Mouse (Mus musculus): ENCODE data around the gene Pakap. TPM values are rescaled to one million over a fixed set of nuclear protein-coding genes. Genes with fewer than 3 reads are reported as not detected.

The Pakap gene
- polyA plus RNA-seq, 1 experiment from 2014 or later: 24.7 TPM

- Histone ChIP-seq H3K4me3 (replicated peaks) (no peak overlapping the region), H3K27ac (no peak overlapping the region; the same call in 1 of the 2 replicates), H3K9me3 (no peaks in the 10 kb centered on the region), H3K27me3 (replicated peaks) (no peaks in the 10 kb centered on the region), H3K9ac (no peak overlapping the region), H3K4me2 (no peak overlapping the region), H3K4me1 (no peaks in the 10 kb centered on the region), H3K36me3 (no peaks in the 10 kb centered on the region)
- WGBS: 68% methylated on average over 6 of the region's 6 CpGs
- no peak for ATAC-seq (ENCODE audit: insufficient read depth, low FRiP score, low read depth)
These were observed 6.7 kb downstream of the Pakap start for GRCm38 (mm10) chr4:57574646-57575045.

GRCm38 (mm10) chr4:57575686-57576085 is 7.7 kb downstream of the Pakap start:
- no peak overlapping the region for H3K4me2 ChIP-seq
- H3K9ac ChIP-seq: no peak overlapping the region
- no peak overlapping the region for H3K27ac ChIP-seq
- 70% methylated on average over 5 of the region's 5 CpGs for WGBS
- no peaks in the 10 kb centered on the region for H3K9me3 ChIP-seq
- no peaks in the 10 kb centered on the region for H3K36me3 ChIP-seq
- H3K4me1 ChIP-seq: no peaks in the 10 kb centered on the region
- H3K27me3 ChIP-seq (replicated peaks): no peaks in the 10 kb centered on the region
- no peak overlapping the region for H3K4me3 ChIP-seq (replicated peaks)
- ATAC-seq (ENCODE audit: insufficient read depth, low FRiP score, low read depth): no peak

- H3K36me3 ChIP-seq: no peaks in the 10 kb centered on the region
- no peak for ATAC-seq (ENCODE audit: insufficient read depth, low FRiP score, low read depth)
These were observed 8.1 kb downstream of the Pakap start for GRCm38 (mm10) chr4:57576095-57576494.

GRCm38 (mm10) chr4:57579683-57580082 is 11.7 kb downstream of the Pakap start:
- 83% methylated on average over 10 of the region's 10 CpGs for WGBS
- Histone ChIP-seq H3K36me3 (no peaks in the 10 kb centered on the region), H3K4me1 (no peaks in the 10 kb centered on the region), H3K27ac (no peak overlapping the region), H3K9me3 (no peaks in the 10 kb centered on the region), H3K4me2 (no peak overlapping the region), H3K27me3 (replicated peaks) (no peaks in the 10 kb centered on the region), H3K9ac (no peak overlapping the region), H3K4me3 (replicated peaks) (no peak overlapping the region)
- ATAC-seq (ENCODE audit: insufficient read depth, low FRiP score, low read depth): no peak

More at GRCm38 (mm10) chr4:57576095-57576494, 8.1 kb downstream of the Pakap start:
- Histone ChIP-seq H3K9ac (no peak overlapping the region), H3K27ac (no peak overlapping the region), H3K9me3 (no peaks in the 10 kb centered on the region), H3K27me3 (replicated peaks) (no peaks in the 10 kb centered on the region), H3K4me2 (no peak overlapping the region), H3K4me1 (no peaks in the 10 kb centered on the region), H3K4me3 (replicated peaks) (no peak overlapping the region)
- 72% methylated on average over 11 of the region's 11 CpGs for WGBS

- Histone ChIP-seq H3K36me3 (no peaks in the 10 kb centered on the region), H3K9ac (no peak overlapping the region), H3K9me3 (no peaks in the 10 kb centered on the region), H3K27me3 (replicated peaks) (no peaks in the 10 kb centered on the region), H3K4me2 (no peak overlapping the region), H3K27ac (no peak overlapping the region), H3K4me3 (replicated peaks) (no peak overlapping the region), H3K4me1 (0 out of 2 replicates have a peak, but pooled peaks cover 8% of the 10 kb centered on the region)
- WGBS: 88% methylated on average over 6 of the region's 6 CpGs
- no peak for ATAC-seq (ENCODE audit: insufficient read depth, low FRiP score, low read depth)
These were observed 17.4 kb downstream of the Pakap start for GRCm38 (mm10) chr4:57585281-57585800.

- Histone ChIP-seq H3K36me3 (no peaks in the 10 kb centered on the region), H3K27me3 (replicated peaks) (no peaks in the 10 kb centered on the region), H3K9ac (no peak overlapping the region), H3K9me3 (no peaks in the 10 kb centered on the region), H3K4me2 (no peak overlapping the region), H3K4me1 (0 out of 2 replicates have a peak, but pooled peaks cover 8% of the 10 kb centered on the region), H3K4me3 (replicated peaks) (no peak overlapping the region), H3K27ac (no peak overlapping the region)
- 50% methylated on average over 7 of the region's 7 CpGs for WGBS
- ATAC-seq (ENCODE audit: insufficient read depth, low FRiP score, low read depth): no peak
These were observed 19.1 kb downstream of the Pakap start for GRCm38 (mm10) chr4:57586933-57587658.

- H3K9me3 ChIP-seq: no peaks in the 10 kb centered on the region
- 0 out of 2 replicates have a peak, but pooled peaks cover 8% of the 10 kb centered on the region for H3K4me1 ChIP-seq
- H3K27ac ChIP-seq: no peak overlapping the region
- H3K4me2 ChIP-seq: no peak overlapping the region
- no peaks in the 10 kb centered on the region for H3K36me3 ChIP-seq
- WGBS: 96% methylated on average over 1 of the region's 1 CpGs
- no peaks in the 10 kb centered on the region for H3K27me3 ChIP-seq (replicated peaks)
- no peak overlapping the region for H3K4me3 ChIP-seq (replicated peaks)
- ATAC-seq (ENCODE audit: insufficient read depth, low FRiP score, low read depth): no peak
- no peak overlapping the region for H3K9ac ChIP-seq
These were observed 20.4 kb downstream of the Pakap start for GRCm38 (mm10) chr4:57588356-57588755.

GRCm38 (mm10) chr4:57592751-57593150 is 24.8 kb downstream of the Pakap start:
- no peak overlapping the region for H3K4me3 ChIP-seq (replicated peaks)
- 70% methylated on average over 4 of the region's 4 CpGs for WGBS

GRCm38 (mm10) chr4:57599946-57600345 is 32.0 kb downstream of the Pakap start:
- Histone ChIP-seq H3K27ac (no peak overlapping the region), H3K9me3 (no peaks in the 10 kb centered on the region), H3K4me3 (replicated peaks) (no peak overlapping the region), H3K9ac (no peak overlapping the region), H3K4me1 (0 out of 2 replicates have a peak, but pooled peaks cover 6% of the 10 kb centered on the region), H3K4me2 (no peak overlapping the region), H3K27me3 (replicated peaks) (no peaks in the 10 kb centered on the region), H3K36me3 (no peaks in the 10 kb centered on the region)
- ATAC-seq (ENCODE audit: insufficient read depth, low FRiP score, low read depth): no peak
- WGBS: 90% methylated on average over 6 of the region's 6 CpGs

More at GRCm38 (mm10) chr4:57592751-57593150, 24.8 kb downstream of the Pakap start:
- no peaks in the 10 kb centered on the region for H3K36me3 ChIP-seq
- no peaks in the 10 kb centered on the region for H3K4me1 ChIP-seq
- H3K27ac ChIP-seq: no peak overlapping the region
- no peak for ATAC-seq (ENCODE audit: insufficient read depth, low FRiP score, low read depth)
- no peak overlapping the region for H3K9ac ChIP-seq
- no peaks in the 10 kb centered on the region for H3K9me3 ChIP-seq
- no peaks in the 10 kb centered on the region for H3K27me3 ChIP-seq (replicated peaks)
- H3K4me2 ChIP-seq: no peak overlapping the region

GRCm38 (mm10) chr4:57600685-57601457 is 32.9 kb downstream of the Pakap start:
- Histone ChIP-seq H3K9me3 (no peaks in the 10 kb centered on the region), H3K27me3 (replicated peaks) (no peaks in the 10 kb centered on the region), H3K4me1 (0 out of 2 replicates have a peak, but pooled peaks cover 6% of the 10 kb centered on the region), H3K9ac (no peak overlapping the region), H3K4me3 (replicated peaks) (no peak overlapping the region), H3K27ac (peak overlapping the region; percentile 51; the same call in 1 of the 2 replicates), H3K4me2 (no peak overlapping the region), H3K36me3 (no peaks in the 10 kb centered on the region)
- no peak; the same call in 1 of the 2 replicates for ATAC-seq (ENCODE audit: insufficient read depth, low FRiP score, low read depth)
- 68% methylated on average over 11 of the region's 11 CpGs for WGBS

- no peak for ATAC-seq (ENCODE audit: insufficient read depth, low FRiP score, low read depth)
- Histone ChIP-seq H3K36me3 (no peaks in the 10 kb centered on the region), H3K4me2 (no peak overlapping the region), H3K9me3 (no peaks in the 10 kb centered on the region), H3K9ac (no peak overlapping the region), H3K27ac (no peak overlapping the region), H3K4me1 (0 out of 2 replicates have a peak, but pooled peaks cover 11% of the 10 kb centered on the region), H3K4me3 (replicated peaks) (no peak overlapping the region), H3K27me3 (replicated peaks) (no peaks in the 10 kb centered on the region)
- WGBS: 62% methylated on average over 9 of the region's 9 CpGs
These were observed 33.5 kb downstream of the Pakap start for GRCm38 (mm10) chr4:57601458-57601835.
